Mouse (Mus musculus): ENCODE data around the gene Ube2v1.
"Not testable (repeated sequence)": the region's sequence is repeated elsewhere in the genome, so short reads cannot be mapped to it uniquely, and the experiment has no call there.

Ube2v1 gene

GRCm38 (mm10) chr2:167654911-167655600 is 23.2 kb upstream of the Ube2v1 start:
- DNase-seq (ENCODE audit: low read depth, low spot score) = no peak

- no peak for DNase-seq (ENCODE audit: low read depth, low spot score)
These were observed 20.8 kb upstream of the Ube2v1 start for GRCm38 (mm10) chr2:167652694-167653093.

- no peak for DNase-seq (ENCODE audit: low read depth, low spot score)
These were observed 19.7 kb upstream of the Ube2v1 start for GRCm38 (mm10) chr2:167651622-167652021.

- no peak for DNase-seq (ENCODE audit: low read depth, low spot score)
These were observed 17.6 kb upstream of the Ube2v1 start for GRCm38 (mm10) chr2:167649290-167650032.

- no peak for DNase-seq (ENCODE audit: low read depth, low spot score)
These were observed 14.5 kb upstream of the Ube2v1 start for GRCm38 (mm10) chr2:167646411-167646810.

GRCm38 (mm10) chr2:167643356-167644052 is 11.6 kb upstream of the Ube2v1 start:
- not testable (repeated sequence) for DNase-seq (ENCODE audit: low read depth, low spot score)

- no peak for DNase-seq (ENCODE audit: low read depth, low spot score)
These were observed 10.3 kb upstream of the Ube2v1 start for GRCm38 (mm10) chr2:167642164-167642563.

- no peak for DNase-seq (ENCODE audit: low read depth, low spot score)
These were observed 9.4 kb upstream of the Ube2v1 start for GRCm38 (mm10) chr2:167641337-167641736.

- no peak for DNase-seq (ENCODE audit: low read depth, low spot score)
These were observed 8.4 kb upstream of the Ube2v1 start for GRCm38 (mm10) chr2:167640279-167640678.

- no peak for DNase-seq (ENCODE audit: low read depth, low spot score)
These were observed 3.1 kb upstream of the Ube2v1 start for GRCm38 (mm10) chr2:167634865-167635512.

GRCm38 (mm10) chr2:167634338-167634770 is 2.5 kb upstream of the Ube2v1 start:
- peak; percentile 99 for DNase-seq (ENCODE audit: low read depth, low spot score)

- DNase-seq (ENCODE audit: low read depth, low spot score) = no peak
These were observed 1.6 kb upstream of the Ube2v1 start for GRCm38 (mm10) chr2:167633537-167633872.

- DNase-seq (ENCODE audit: low read depth, low spot score) = no peak
These were observed 1.0 kb upstream of the Ube2v1 start for GRCm38 (mm10) chr2:167632731-167633536.

- no peak for DNase-seq (ENCODE audit: low read depth, low spot score)
These were observed 709 bp downstream of the Ube2v1 start for GRCm38 (mm10) chr2:167631181-167631590.

GRCm38 (mm10) chr2:167630421-167630820 is 1.5 kb downstream of the Ube2v1 start:
- no peak for DNase-seq (ENCODE audit: low read depth, low spot score)

- DNase-seq (ENCODE audit: low read depth, low spot score) = no peak
These were observed 2.2 kb downstream of the Ube2v1 start for GRCm38 (mm10) chr2:167629665-167630209.

GRCm38 (mm10) chr2:167628872-167629271 is 3.0 kb downstream of the Ube2v1 start:
- DNase-seq (ENCODE audit: low read depth, low spot score) = no peak

GRCm38 (mm10) chr2:167627019-167627418 is 4.9 kb downstream of the Ube2v1 start:
- DNase-seq (ENCODE audit: low read depth, low spot score) = no peak

- no peak for DNase-seq (ENCODE audit: low read depth, low spot score)
These were observed 6.2 kb downstream of the Ube2v1 start for GRCm38 (mm10) chr2:167625670-167626069.

GRCm38 (mm10) chr2:167624368-167625075 is 7.4 kb downstream of the Ube2v1 start:
- DNase-seq (ENCODE audit: low read depth, low spot score) = no peak
